Mouse (Mus musculus) liver, embryonic 14.5 days (tissue): ENCODE results near the gene Hcar2.

Experiments used
- CTCF ChIP-seq: IDR thresholded peaks from 2 replicates; pipeline ENCODE4 v1.5.1; 2016; ENCODE audit warnings: antibody characterized with exemption, low read depth, control low read depth
- EP300 ChIP-seq: IDR thresholded peaks from 2 replicates; pipeline ENCODE4 v1.6.1; 2016; ENCODE audit warnings: antibody characterized with exemption, low read depth

- no peak for TF ChIP-seq CTCF
- TF ChIP-seq EP300 = no peak
Measured at GRCm38 (mm10) chr5:123818941-123819577, 46.2 kb downstream of the Hcar2 start.
